Mouse (Mus musculus) CH12.LX (cell line): ENCODE measurements around the gene Btbd19. TPM values are rescaled to one million over a fixed set of nuclear protein-coding genes. Genes with fewer than 3 reads are reported as not detected.

Source experiments
- DNase-seq: peaks from one replicate; pipeline ENCODE4 v3.0.0-alpha.2; 2013; ENCODE audit errors: extremely low read depth
- H3K27ac ChIP-seq: 2 replicates; pipeline ENCODE4 v1.5.1; 2012; ENCODE audit warnings: low read depth, mild to moderate bottlenecking, control low read depth, moderate library complexity; ENCODE audit not compliant: insufficient read depth
- H3K27me3 ChIP-seq: replicated peaks from 2 replicates; pipeline ENCODE3; 2012; ENCODE audit warnings: inconsistent platforms
- H3K36me3 ChIP-seq, 2 experiments: replicated peaks in 1 of 2; 2 replicates each; pipeline versions ENCODE3 to v1.6.1; 2012; ENCODE audit warnings: inconsistent platforms in 1 of 2, low read length in 1 of 2, mild to moderate bottlenecking in 1 of 2, mixed read lengths in 1 of 2, moderate library complexity in 1 of 2; ENCODE audit not compliant: control insufficient read depth in 1 of 2, insufficient read depth in 1 of 2
- H3K4me1 ChIP-seq, 2 experiments: 2 replicates each; pipeline ENCODE4 v1.6.1; 2012; ENCODE audit warnings: inconsistent platforms in 1 of 2, moderate library complexity in 1 of 2; ENCODE audit not compliant: insufficient read depth in 2 of 2, control insufficient read depth in 1 of 2
- H3K4me2 ChIP-seq: 2 replicates; pipeline ENCODE4 v1.6.1; 2012; ENCODE audit warnings: low read depth, mild to moderate bottlenecking, control low read depth; ENCODE audit not compliant: poor library complexity, insufficient read depth, severe bottlenecking
- H3K4me3 ChIP-seq, 3 experiments: fragments of 150-350 bp in 1 of 3; sonication (generic) in 1 of 3; replicated peaks in 1 of 3; 2 replicates each; pipeline versions ENCODE3 to v1.5.1; 2011 to 2012; ENCODE audit warnings: low read depth in 2 of 3, low read length in 2 of 3, mild to moderate bottlenecking in 2 of 3, moderate library complexity in 2 of 3, control low read depth in 1 of 3, improper control_type of control experiment in 1 of 3, inconsistent platforms in 1 of 3, mixed read lengths in 1 of 3; ENCODE audit not compliant: poor library complexity in 1 of 3
- H3K79me2 ChIP-seq: replicated peaks from 2 replicates; pipeline ENCODE4 v1.6.1; 2012; ENCODE audit warnings: mild to moderate bottlenecking, moderate library complexity; ENCODE audit not compliant: control insufficient read depth, poor library complexity, insufficient read depth, severe bottlenecking; ENCODE audit errors: extremely low read depth
- H3K9ac ChIP-seq: 2 replicates; pipeline ENCODE4 v1.6.1; 2012; ENCODE audit warnings: low read depth, mild to moderate bottlenecking, control low read depth, moderate library complexity; ENCODE audit not compliant: insufficient read depth
- H3K9me3 ChIP-seq: replicated peaks from 2 replicates; pipeline ENCODE3; 2012; ENCODE audit warnings: low read length, inconsistent platforms, mixed read lengths
- BHLHE40 ChIP-seq: IDR thresholded peaks from 2 replicates; pipeline ENCODE4 v1.6.1; 2011; ENCODE audit warnings: mild to moderate bottlenecking, low read depth, low read length, improper control_type of control experiment
- CTCF ChIP-seq, 2 experiments: IDR thresholded peaks in 1 of 2; conservative IDR thresholded peaks in 1 of 2; 2 replicates each; pipeline ENCODE4 v1.5.1; 2011 to 2012; ENCODE audit warnings: low read depth in 2 of 2, low read length in 2 of 2, improper control_type of control experiment in 1 of 2, inconsistent platforms in 1 of 2, mild to moderate bottlenecking in 1 of 2, moderate library complexity in 1 of 2
- E2F4 ChIP-seq: IDR thresholded peaks from 2 replicates; pipeline ENCODE4 v1.6.1; 2011; ENCODE audit warnings: low read depth, low read length, improper control_type of control experiment; ENCODE audit not compliant: insufficient replicate concordance
- IRF4 ChIP-seq: IDR thresholded peaks from 2 replicates; pipeline ENCODE4 v1.6.1; 2014; ENCODE audit warnings: low read depth, mild to moderate bottlenecking, inconsistent platforms, low read length, improper control_type of control experiment
- JUND ChIP-seq: conservative IDR thresholded peaks from 2 replicates; pipeline ENCODE4 v1.6.1; 2011; ENCODE audit warnings: low read depth, low read length, improper control_type of control experiment
- MAX ChIP-seq: IDR thresholded peaks from 2 replicates; pipeline ENCODE4 v1.6.1; 2011; ENCODE audit warnings: low read length, improper control_type of control experiment
- MEF2A ChIP-seq: IDR thresholded peaks from 2 replicates; pipeline ENCODE4 v1.6.1; 2014; ENCODE audit warnings: low read depth, mild to moderate bottlenecking, inconsistent platforms, low read length, improper control_type of control experiment, borderline replicate concordance
- MYC ChIP-seq: IDR thresholded peaks from 2 replicates; pipeline ENCODE4 v1.6.1; 2011; ENCODE audit warnings: low read depth, mild to moderate bottlenecking, improper control_type of control experiment, low read length
- NRF1 ChIP-seq: IDR thresholded peaks from 2 replicates; pipeline ENCODE4 v1.6.1; 2014; ENCODE audit warnings: low read depth, mild to moderate bottlenecking, inconsistent platforms, low read length, improper control_type of control experiment, moderate library complexity
- POLR2A ChIP-seq: IDR thresholded peaks from 2 replicates; pipeline ENCODE4 v1.6.1; 2011; ENCODE audit warnings: low read depth, mild to moderate bottlenecking, improper control_type of control experiment, low read length
- RAD21 ChIP-seq: IDR thresholded peaks from 2 replicates; pipeline ENCODE4 v1.6.1; 2011; ENCODE audit warnings: low read depth, mild to moderate bottlenecking, low read length, improper control_type of control experiment, moderate library complexity
- SMC3 ChIP-seq: IDR thresholded peaks from 2 replicates; pipeline ENCODE4 v1.6.1; 2011; ENCODE audit warnings: low read depth, low read length, improper control_type of control experiment
- TCF12 ChIP-seq: IDR thresholded peaks from 2 replicates; pipeline ENCODE4 v1.6.1; 2014; ENCODE audit warnings: low read depth, mild to moderate bottlenecking, inconsistent platforms, low read length, improper control_type of control experiment
- USF1 ChIP-seq: IDR thresholded peaks from 2 replicates; pipeline ENCODE4 v1.6.1; 2014; ENCODE audit warnings: low read depth, mild to moderate bottlenecking, inconsistent platforms, low read length, improper control_type of control experiment
- USF2 ChIP-seq: conservative IDR thresholded peaks from 2 replicates; pipeline ENCODE4 v1.6.1; 2011; ENCODE audit warnings: low read depth, low read length, improper control_type of control experiment
- ZC3H11A ChIP-seq: IDR thresholded peaks from 2 replicates; pipeline ENCODE4 v1.6.1; 2012; ENCODE audit warnings: low read depth, mild to moderate bottlenecking, inconsistent platforms, low read length, improper control_type of control experiment
- ZKSCAN1 ChIP-seq: IDR thresholded peaks from 2 replicates; pipeline ENCODE4 v1.6.1; 2012; ENCODE audit warnings: low read depth, inconsistent platforms, low read length, improper control_type of control experiment, borderline replicate concordance
- dilution Hi-C: fragments of 300-500 bp; cut with MboI; formaldehyde crosslinking; loops from 2 replicates; pipeline ENCODE4 v1.14.3; 2020; ENCODE audit warnings: low sequenced_read_pairs; ENCODE audit not compliant: extremely low pct_unique_long_range_greater_than_20kb, extremely low pct_ligation_motif_present
- in situ Hi-C: fragments of 300-500 bp; cut with MboI; formaldehyde crosslinking; loops from 3 replicates; pipeline ENCODE4 v1.14.3; 2019; ENCODE audit warnings: low sequenced_read_pairs, low pct_ligation_motif_present, low pct_unique_long_range_greater_than_20kb, mixed read lengths
- polyA plus RNA-seq: library from polyadenylated mRNA; unstranded; fragments of >175 nt; gene quantifications from 2 replicates; pipeline ENCODE4 v1.2.1, GENCODE M21; 2012; ENCODE audit warnings: low read depth; ENCODE audit not compliant: insufficient read length
- total RNA-seq, 2 experiments: library from RNA; depleted of rRNA; stranded (reverse); fragments of 300-350 nt in 1 of 2; fragments of >200 nt in 1 of 2; gene quantifications; 2 replicates each; pipeline ENCODE4 v1.2.3; 2012 to 2014

The Btbd19 gene
- total and polyA plus RNA-seq, 3 experiments: 31.5 to 51.1 (median 36.3) TPM

DNA sequence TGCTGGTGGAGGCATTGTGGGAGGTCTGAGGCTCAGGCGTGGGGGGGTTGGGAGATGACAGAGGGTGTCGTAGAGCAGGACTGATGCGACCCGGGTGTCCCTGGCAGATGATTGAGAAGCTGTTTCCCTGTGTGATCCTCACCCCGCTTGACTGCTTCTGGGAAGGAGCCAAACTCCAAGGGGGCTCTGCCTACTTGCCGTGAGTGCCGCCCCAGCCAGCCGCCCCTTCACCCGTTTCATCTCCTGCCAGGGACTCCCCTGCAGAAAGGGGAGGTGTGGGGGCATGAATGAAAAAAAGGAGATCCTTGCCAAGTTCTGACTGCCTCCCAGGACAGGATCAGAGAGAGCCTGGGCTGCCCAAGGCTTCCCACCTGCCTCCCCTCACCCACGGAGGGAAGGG is 20.4 kb downstream of the Btbd19 start:
- H3K9ac ChIP-seq: no peak overlapping the region
- no peak overlapping the region for H3K4me3 ChIP-seq
- no peaks in the 10 kb centered on the region for H3K36me3 ChIP-seq
- no peaks in the 10 kb centered on the region for H3K27me3 ChIP-seq
- in situ Hi-C loops (no loop called here), dilution Hi-C loops (no loop called here)
- H3K9me3 ChIP-seq: no peaks in the 10 kb centered on the region
- no peaks in the 10 kb centered on the region for H3K79me2 ChIP-seq
- no peak overlapping the region for H3K4me2 ChIP-seq
- TF ChIP-seq USF2: no peak
- no peak for TF ChIP-seq E2F4
- no peak for TF ChIP-seq SMC3
- no peak for TF ChIP-seq MAX
- TF ChIP-seq BHLHE40: no peak
- TF ChIP-seq USF1: no peak
- no peak for TF ChIP-seq POLR2A
- TF ChIP-seq TCF12: no peak
- no peak for TF ChIP-seq MEF2A
- no peak for TF ChIP-seq ZKSCAN1
- no peak for TF ChIP-seq RAD21
- TF ChIP-seq NRF1: no peak
- no peak for TF ChIP-seq IRF4
- no peak for TF ChIP-seq ZC3H11A
- TF ChIP-seq, all 38 proteins: peak for 0
- H3K27ac ChIP-seq: no peak overlapping the region
- H3K4me1 ChIP-seq: peaks cover 0 to 9% of the 10 kb centered on the region in 2 experiments; a peak in 2 of 4 replicates
- no peak for DNase-seq

DNA sequence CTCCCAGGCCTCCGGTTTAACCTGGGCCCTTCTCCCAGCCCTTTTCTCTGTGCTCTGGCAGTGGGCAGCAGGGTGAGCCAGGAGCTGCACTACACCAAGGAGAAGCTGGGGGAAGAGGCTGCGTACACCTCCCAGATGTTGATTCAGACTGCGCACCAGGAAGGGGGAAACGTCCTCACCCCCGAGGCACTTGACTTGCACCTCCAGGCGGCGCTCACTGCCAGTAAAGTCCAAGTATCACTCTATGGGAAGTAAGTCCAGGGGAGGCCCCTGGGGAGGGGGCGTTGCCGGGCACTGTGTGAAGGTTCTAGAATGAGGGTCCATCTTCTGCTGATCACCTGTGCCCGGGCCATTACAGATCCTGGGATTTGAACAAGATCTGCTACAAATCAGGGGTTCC is 20.9 kb downstream of the Btbd19 start:
- DNase-seq: no peak

More for the DNA sequence above, 20.9 kb downstream of the Btbd19 start:
- Histone ChIP-seq H3K4me1 (peaks cover 0 to 7% of the 10 kb centered on the region in 2 experiments; a peak in 2 of 4 replicates), H3K27ac (no peak overlapping the region), H3K27me3 (no peaks in the 10 kb centered on the region), H3K4me3 (no peak overlapping the region), H3K36me3 (no peaks in the 10 kb centered on the region), H3K9ac (no peak overlapping the region), H3K9me3 (no peaks in the 10 kb centered on the region), H3K79me2 (no peaks in the 10 kb centered on the region)
- in situ Hi-C loops (loop anchor here (5.0 kb wide), 1 partner anchor 33 kb away; no protein-coding TSS in a partner anchor), dilution Hi-C loops (no loop called here)
- TF ChIP-seq SMC3 (peak; percentile 66), MYC (no peak), E2F4 (no peak), CTCF (conservative IDR thresholded peaks at IDR 0.05 in 1 of 2, IDR thresholded peaks at IDR 0.05 in 1 of 2; ENCODE audit: low read depth in 2 of 2, low read length in 2 of 2) (peak in 1 of 2 experiments; percentile 62; a peak in 2 of 4 replicates), JUND (no peak), MAX (no peak), RAD21 (peak; percentile 50)
- TF ChIP-seq, all 38 proteins: peak for 3
- no peak overlapping the region for H3K4me2 ChIP-seq
